Mouse (Mus musculus): ENCODE results near the gene Abi1. TPM values are rescaled to one million over a fixed set of nuclear protein-coding genes. Genes with fewer than 3 reads are reported as not detected.
"Not testable (repeated sequence)": the region's sequence is repeated elsewhere in the genome, so short reads cannot be mapped to it uniquely, and the experiment has no call there.

The Abi1 gene
- polyA plus RNA-seq, 1 experiment from 2014 or later: 67.7 TPM

DNA sequence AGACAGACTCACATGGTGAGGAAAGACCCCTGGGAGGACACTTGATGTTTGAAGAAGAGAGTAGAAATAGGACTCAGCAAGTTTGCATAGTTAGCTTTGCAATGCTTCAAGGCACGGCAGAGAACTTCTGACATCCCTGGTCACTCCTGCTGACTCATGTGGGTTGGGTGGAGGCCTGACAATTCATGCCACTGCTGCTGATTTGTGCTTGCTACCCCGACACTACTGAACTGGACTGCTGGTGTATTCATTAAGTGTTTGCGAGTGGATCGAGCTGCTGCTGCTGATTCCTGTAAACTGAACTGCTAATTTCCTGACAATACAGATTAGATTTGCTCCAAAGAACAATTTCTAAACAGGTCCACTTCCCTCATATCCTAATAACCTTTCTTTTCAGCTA lies 18.3 kb downstream of the Abi1 start:
- Histone ChIP-seq H3K4me2 (ENCODE audit: low read length) (no peak overlapping the region), H3K9me3 (replicated peaks; ENCODE audit: control insufficient read depth, low read length) (no peaks in the 10 kb centered on the region), H3K4me1 (ENCODE audit: control insufficient read depth, insufficient read depth, low read length) (0 out of 2 replicates have a peak, but pooled peaks cover 3% of the 10 kb centered on the region), H3K27me3 (replicated peaks; ENCODE audit: control insufficient read depth, insufficient read depth, low read length) (no peaks in the 10 kb centered on the region), H3K9ac (ENCODE audit: low read length) (no peak overlapping the region), H3K36me3 (ENCODE audit: control insufficient read depth, insufficient read depth, low read length) (no peaks in the 10 kb centered on the region), H3K27ac (ENCODE audit: low read depth, low read length) (no peak overlapping the region), H3K4me3 (ENCODE audit: low read depth, low read length) (no peak overlapping the region)
- no peak for ATAC-seq
- WGBS: 10% methylated on average over 4 of the region's 4 CpGs
- DNase-seq (ENCODE audit: low spot score): no peak

DNA sequence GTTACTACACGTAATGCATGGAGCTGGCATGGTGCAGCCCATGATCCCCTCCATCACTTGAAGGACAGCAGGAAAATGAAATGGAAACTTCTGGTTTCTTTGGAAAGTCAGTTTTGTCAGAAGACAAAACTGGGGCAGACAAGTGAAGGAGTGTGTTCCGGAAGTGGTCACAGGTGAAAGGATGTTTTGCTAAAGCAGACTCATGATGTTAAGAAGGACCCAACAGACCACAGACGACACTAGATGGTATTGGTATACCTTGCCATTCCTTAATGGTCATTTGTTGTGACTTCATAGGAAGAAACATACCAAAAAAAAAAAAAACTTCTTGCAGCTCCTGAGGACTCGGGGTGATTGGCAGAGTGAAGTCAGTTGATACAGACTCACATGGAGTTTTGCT lies 18.7 kb downstream of the Abi1 start:
- no peak overlapping the region for H3K4me3 ChIP-seq (ENCODE audit: low read depth, low read length)
- H3K27ac ChIP-seq (ENCODE audit: low read depth, low read length): no peak overlapping the region
- H3K4me1 ChIP-seq (ENCODE audit: control insufficient read depth, insufficient read depth, low read length): 0 out of 2 replicates have a peak, but pooled peaks cover 3% of the 10 kb centered on the region
- H3K36me3 ChIP-seq (ENCODE audit: control insufficient read depth, insufficient read depth, low read length): no peaks in the 10 kb centered on the region
- 87% methylated on average over 4 of the region's 4 CpGs for WGBS
- no peaks in the 10 kb centered on the region for H3K27me3 ChIP-seq (replicated peaks; ENCODE audit: control insufficient read depth, insufficient read depth, low read length)
- DNase-seq (ENCODE audit: low spot score) (no peak), ATAC-seq (no peak)
- no peak overlapping the region for H3K9ac ChIP-seq (ENCODE audit: low read length)
- no peaks in the 10 kb centered on the region for H3K9me3 ChIP-seq (replicated peaks; ENCODE audit: control insufficient read depth, low read length)
- H3K4me2 ChIP-seq (ENCODE audit: low read length): no peak overlapping the region

DNA sequence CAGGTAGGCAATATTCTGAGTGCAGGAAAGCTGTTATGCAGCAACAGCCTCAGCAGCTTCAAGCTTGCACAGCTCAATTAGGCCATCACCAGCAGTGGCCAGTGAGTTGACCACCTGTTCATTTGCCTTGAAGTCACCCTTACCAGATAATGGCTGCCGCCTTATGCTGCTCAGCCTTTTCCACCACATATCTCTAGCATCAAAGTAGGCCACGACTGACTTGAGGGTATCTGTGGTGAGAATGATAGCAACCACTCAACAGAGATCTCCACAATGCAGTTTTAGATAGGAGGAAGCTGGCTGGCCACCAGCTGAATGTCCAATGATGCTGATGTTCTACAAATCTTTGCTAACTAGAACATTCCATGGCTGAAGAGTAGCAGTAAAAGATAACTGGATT lies 20.9 kb downstream of the Abi1 start:
- Histone ChIP-seq H3K4me2 (ENCODE audit: low read length) (no peak overlapping the region), H3K27ac (ENCODE audit: low read depth, low read length) (no peak overlapping the region), H3K4me1 (ENCODE audit: control insufficient read depth, insufficient read depth, low read length) (0 out of 2 replicates have a peak, but pooled peaks cover 3% of the 10 kb centered on the region), H3K9me3 (replicated peaks; ENCODE audit: control insufficient read depth, low read length) (no peaks in the 10 kb centered on the region), H3K9ac (ENCODE audit: low read length) (no peak overlapping the region), H3K27me3 (replicated peaks; ENCODE audit: control insufficient read depth, insufficient read depth, low read length) (no peaks in the 10 kb centered on the region), H3K4me3 (ENCODE audit: low read depth, low read length) (no peak overlapping the region), H3K36me3 (ENCODE audit: control insufficient read depth, insufficient read depth, low read length) (no peaks in the 10 kb centered on the region)
- WGBS: 95% methylated on average over 2 of the region's 2 CpGs
- DNase-seq (ENCODE audit: low spot score) (no peak), ATAC-seq (no peak)

DNA sequence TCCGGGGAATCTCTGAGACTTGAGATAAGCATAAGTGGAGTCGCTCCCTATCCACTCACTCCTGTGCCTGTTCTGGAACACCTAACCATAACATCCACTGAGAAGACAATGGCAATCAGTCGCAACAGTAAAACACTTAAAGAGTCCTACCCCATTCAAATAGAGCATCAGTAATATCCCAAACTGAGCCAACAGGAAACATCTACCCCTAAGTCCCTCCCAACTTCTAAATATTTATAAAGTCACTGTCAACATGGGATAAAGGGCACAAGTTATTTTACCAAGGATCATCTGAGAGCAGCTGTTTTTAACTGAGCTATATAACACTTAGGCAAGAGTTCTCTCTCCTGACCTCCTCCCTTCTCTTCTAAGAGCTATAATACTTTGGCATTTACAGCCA lies 23.9 kb downstream of the Abi1 start:
- 83% methylated on average over 3 of the region's 3 CpGs for WGBS
- DNase-seq (ENCODE audit: low spot score): no peak
- Histone ChIP-seq H3K4me2 (ENCODE audit: low read length) (no peak overlapping the region), H3K4me3 (ENCODE audit: low read depth, low read length) (no peak overlapping the region), H3K9me3 (replicated peaks; ENCODE audit: control insufficient read depth, low read length) (no peaks in the 10 kb centered on the region), H3K27me3 (replicated peaks; ENCODE audit: control insufficient read depth, insufficient read depth, low read length) (no peaks in the 10 kb centered on the region), H3K36me3 (ENCODE audit: control insufficient read depth, insufficient read depth, low read length) (no peaks in the 10 kb centered on the region), H3K4me1 (ENCODE audit: control insufficient read depth, insufficient read depth, low read length) (no peaks in the 10 kb centered on the region), H3K27ac (ENCODE audit: low read depth, low read length) (no peak overlapping the region), H3K9ac (ENCODE audit: low read length) (no peak overlapping the region)
- no peak for ATAC-seq

DNA sequence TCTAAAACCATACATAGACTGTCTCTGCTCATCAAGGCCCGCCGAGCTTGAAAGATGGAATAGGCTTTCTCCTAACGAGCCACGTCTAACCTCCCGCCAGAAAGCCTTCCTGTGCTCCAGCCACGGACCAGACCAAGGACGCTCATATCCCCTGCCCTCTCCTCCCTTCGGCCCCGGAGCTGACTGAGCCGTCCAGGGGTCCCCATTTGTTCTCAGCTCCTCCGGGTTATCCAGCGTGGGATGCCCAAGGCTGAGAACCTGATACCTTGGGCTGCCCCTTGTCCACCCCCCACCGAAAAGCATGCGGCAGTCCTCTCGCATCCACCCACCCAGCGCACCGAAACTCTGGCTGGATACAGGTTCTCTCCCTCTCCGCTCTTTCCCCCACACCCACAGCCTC lies 24.7 kb downstream of the Abi1 start:
- no peaks in the 10 kb centered on the region for H3K4me1 ChIP-seq (ENCODE audit: control insufficient read depth, insufficient read depth, low read length)
- DNase-seq (ENCODE audit: low spot score) (no peak), ATAC-seq (no peak)
- no peak overlapping the region for H3K9ac ChIP-seq (ENCODE audit: low read length)
- 41% methylated on average over 18 of the region's 18 CpGs for WGBS
- no peak overlapping the region for H3K4me2 ChIP-seq (ENCODE audit: low read length)
- no peak overlapping the region for H3K4me3 ChIP-seq (ENCODE audit: low read depth, low read length)
- no peaks in the 10 kb centered on the region for H3K27me3 ChIP-seq (replicated peaks; ENCODE audit: control insufficient read depth, insufficient read depth, low read length)
- H3K36me3 ChIP-seq (ENCODE audit: control insufficient read depth, insufficient read depth, low read length): no peaks in the 10 kb centered on the region
- H3K27ac ChIP-seq (ENCODE audit: low read depth, low read length): no peak overlapping the region
- H3K9me3 ChIP-seq (replicated peaks; ENCODE audit: control insufficient read depth, low read length): no peaks in the 10 kb centered on the region

DNA sequence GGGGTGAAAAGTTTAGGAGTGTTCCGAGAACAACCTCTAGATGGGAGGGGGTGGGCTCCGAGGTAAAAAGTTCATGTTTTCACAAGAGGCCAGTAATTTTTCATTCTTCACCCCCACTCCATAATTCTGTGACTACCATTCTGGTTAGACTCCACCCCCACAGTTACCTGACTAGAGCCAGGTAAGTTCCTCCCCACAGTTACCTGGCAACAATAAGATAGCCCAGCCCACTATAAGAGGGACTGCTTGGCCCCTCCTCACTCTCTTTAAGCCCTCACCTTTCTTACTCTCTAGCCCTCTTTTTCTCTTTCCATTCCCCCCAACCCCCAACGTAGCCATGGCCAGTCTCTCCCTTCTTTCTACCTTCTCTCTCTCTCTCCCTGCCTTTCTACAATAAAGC lies 25.1 kb downstream of the Abi1 start:
- not testable (repeated sequence) for H3K4me2 ChIP-seq (ENCODE audit: low read length); DNase-seq (ENCODE audit: low spot score); H3K27ac ChIP-seq (ENCODE audit: low read depth, low read length); H3K27me3 ChIP-seq (replicated peaks; ENCODE audit: control insufficient read depth, insufficient read depth, low read length); H3K9me3 ChIP-seq (replicated peaks; ENCODE audit: control insufficient read depth, low read length); H3K4me1 ChIP-seq (ENCODE audit: control insufficient read depth, insufficient read depth, low read length); H3K36me3 ChIP-seq (ENCODE audit: control insufficient read depth, insufficient read depth, low read length); H3K4me3 ChIP-seq (ENCODE audit: low read depth, low read length); H3K9ac ChIP-seq (ENCODE audit: low read length); ATAC-seq
- 71% methylated on average over 2 of the region's 3 CpGs for WGBS

DNA sequence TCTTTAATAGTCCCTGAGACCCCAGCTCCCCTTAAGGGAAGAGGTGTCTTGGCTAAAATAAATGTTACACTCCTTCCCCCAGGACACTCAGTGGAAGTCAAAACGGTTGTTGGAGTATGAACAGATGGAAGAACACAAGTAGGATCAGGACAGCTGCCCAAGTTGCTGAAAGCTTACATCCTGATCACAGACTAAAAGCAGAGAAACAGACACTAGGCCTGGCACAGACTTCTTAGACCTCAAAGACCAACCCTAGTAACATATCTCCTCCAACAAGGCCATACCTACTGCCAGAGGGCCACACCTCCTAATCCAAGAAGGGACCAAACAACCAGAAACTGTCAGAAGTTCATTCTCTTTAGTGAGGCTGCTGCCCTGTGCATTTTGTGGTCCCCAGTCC lies 31.8 kb downstream of the Abi1 start:
- H3K4me1 ChIP-seq (ENCODE audit: control insufficient read depth, insufficient read depth, low read length): no peaks in the 10 kb centered on the region
- 100% methylated on average over 1 of the region's 1 CpGs for WGBS
- ATAC-seq (no peak), DNase-seq (ENCODE audit: low spot score) (no peak)
- no peak overlapping the region for H3K27ac ChIP-seq (ENCODE audit: low read depth, low read length)
- no peaks in the 10 kb centered on the region for H3K27me3 ChIP-seq (replicated peaks; ENCODE audit: control insufficient read depth, insufficient read depth, low read length)
- no peak overlapping the region for H3K9ac ChIP-seq (ENCODE audit: low read length)
- H3K4me3 ChIP-seq (ENCODE audit: low read depth, low read length): no peak overlapping the region
- H3K36me3 ChIP-seq (ENCODE audit: control insufficient read depth, insufficient read depth, low read length): no peaks in the 10 kb centered on the region
- no peaks in the 10 kb centered on the region for H3K9me3 ChIP-seq (replicated peaks; ENCODE audit: control insufficient read depth, low read length)
- no peak overlapping the region for H3K4me2 ChIP-seq (ENCODE audit: low read length)

DNA sequence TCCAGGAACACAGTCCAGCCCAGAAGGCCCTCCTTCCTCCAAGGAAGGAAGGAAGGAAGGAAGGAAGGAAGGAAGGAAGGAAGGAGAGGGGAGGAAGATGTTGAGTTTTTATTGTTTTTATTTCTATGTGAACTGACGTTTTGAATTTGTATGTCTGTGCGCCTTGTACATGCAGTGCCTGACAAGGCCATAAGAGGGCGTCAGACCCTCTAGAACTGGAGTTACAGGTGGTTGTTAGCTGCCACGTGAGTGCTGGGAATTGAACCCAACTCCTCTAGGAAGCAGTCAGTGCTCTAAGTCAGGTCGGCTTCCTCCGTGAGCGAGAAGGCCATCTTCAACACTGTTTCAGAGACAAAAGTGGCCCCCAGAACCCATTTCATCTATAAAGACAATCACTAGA lies 32.5 kb downstream of the Abi1 start:
- Histone ChIP-seq H3K27ac (ENCODE audit: low read depth, low read length) (no peak overlapping the region), H3K9ac (ENCODE audit: low read length) (no peak overlapping the region), H3K36me3 (ENCODE audit: control insufficient read depth, insufficient read depth, low read length) (no peaks in the 10 kb centered on the region), H3K4me1 (ENCODE audit: control insufficient read depth, insufficient read depth, low read length) (no peaks in the 10 kb centered on the region), H3K4me2 (ENCODE audit: low read length) (no peak overlapping the region), H3K9me3 (replicated peaks; ENCODE audit: control insufficient read depth, low read length) (no peaks in the 10 kb centered on the region), H3K4me3 (ENCODE audit: low read depth, low read length) (no peak overlapping the region), H3K27me3 (replicated peaks; ENCODE audit: control insufficient read depth, insufficient read depth, low read length) (no peaks in the 10 kb centered on the region)
- no peak for DNase-seq (ENCODE audit: low spot score)
- no peak for ATAC-seq
- 83% methylated on average over 7 of the region's 7 CpGs for WGBS

DNA sequence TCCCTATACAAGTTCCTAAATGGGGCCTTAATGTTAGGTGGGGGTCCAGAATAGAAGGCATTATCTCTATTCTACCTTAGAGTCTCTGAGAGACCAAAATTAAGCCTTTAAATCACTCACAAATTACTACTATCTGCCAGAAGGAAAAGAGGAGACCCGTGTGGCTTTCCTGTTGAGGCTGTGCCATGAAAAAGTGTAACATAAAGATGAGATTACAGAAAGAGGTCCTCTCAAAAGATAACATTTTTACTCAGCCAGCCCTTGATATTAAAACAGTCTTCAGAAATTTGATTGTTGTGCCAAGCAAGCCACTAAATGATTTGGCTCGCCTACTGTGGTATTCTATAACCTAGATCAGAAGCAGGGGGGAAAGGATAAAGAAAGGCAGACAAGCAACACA lies 32.9 kb downstream of the Abi1 start:
- 83% methylated on average over 2 of the region's 2 CpGs for WGBS
- no peaks in the 10 kb centered on the region for H3K9me3 ChIP-seq (replicated peaks; ENCODE audit: control insufficient read depth, low read length)
- no peaks in the 10 kb centered on the region for H3K4me1 ChIP-seq (ENCODE audit: control insufficient read depth, insufficient read depth, low read length)
- H3K27ac ChIP-seq (ENCODE audit: low read depth, low read length): no peak overlapping the region
- H3K36me3 ChIP-seq (ENCODE audit: control insufficient read depth, insufficient read depth, low read length): no peaks in the 10 kb centered on the region
- no peaks in the 10 kb centered on the region for H3K27me3 ChIP-seq (replicated peaks; ENCODE audit: control insufficient read depth, insufficient read depth, low read length)
- DNase-seq (ENCODE audit: low spot score) (no peak), ATAC-seq (no peak)
- no peak overlapping the region for H3K9ac ChIP-seq (ENCODE audit: low read length)
- no peak overlapping the region for H3K4me3 ChIP-seq (ENCODE audit: low read depth, low read length)
- H3K4me2 ChIP-seq (ENCODE audit: low read length): no peak overlapping the region

All from forebrain, embryonic 14.5 days (tissue).